Mouse (Mus musculus) liver, adult (tissue): ENCODE measurements at regions not wholly inside any gene's neighbourhood (a gene's known extent, or its start where the extent isn't known, plus 50 kb on each side); places are given as distances from the start of the nearest gene placed in this dataset.

Source experiments
- GATA4 ChIP-seq: IDR thresholded peaks from 2 replicates; pipeline ENCODE4 v1.6.1; 2014; ENCODE audit warnings: mild to moderate bottlenecking, low read length; ENCODE audit not compliant: insufficient replicate concordance

GRCm38 (mm10) chr4:81970472-81970871 lies 527.9 kb upstream of the Mpdz start:
- no peak for TF ChIP-seq GATA4

- no peak for TF ChIP-seq GATA4
Measured at GRCm38 (mm10) chr4:81969621-81970115, 527.1 kb upstream of the Mpdz start.

DNA sequence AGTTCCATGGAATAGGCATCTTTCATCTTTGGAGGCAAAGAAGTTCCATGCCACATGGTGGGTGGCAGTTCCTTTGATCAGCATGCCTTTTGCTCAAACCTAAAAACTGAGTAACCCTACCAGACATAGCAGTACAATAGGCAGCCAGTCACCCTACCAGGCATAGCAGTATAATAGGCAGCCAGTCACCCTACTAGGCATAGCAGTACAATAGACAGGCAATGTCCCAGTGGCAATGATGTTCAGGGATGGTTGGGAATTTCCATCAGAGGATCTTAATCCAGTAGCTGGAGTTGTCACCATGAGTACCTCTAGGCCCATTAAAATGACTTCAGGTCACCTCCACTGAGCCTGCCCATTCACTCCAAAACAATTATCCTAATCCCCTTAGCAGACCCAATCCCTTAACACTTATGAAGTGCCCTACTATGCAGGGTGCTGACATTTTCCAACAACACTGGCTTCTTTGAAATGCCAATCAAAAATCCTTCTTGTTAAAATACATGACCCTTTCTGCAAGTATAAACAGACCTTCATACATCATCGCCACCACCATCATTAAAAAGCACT lies 523.5 kb upstream of the Mpdz start:
- no peak for TF ChIP-seq GATA4

DNA sequence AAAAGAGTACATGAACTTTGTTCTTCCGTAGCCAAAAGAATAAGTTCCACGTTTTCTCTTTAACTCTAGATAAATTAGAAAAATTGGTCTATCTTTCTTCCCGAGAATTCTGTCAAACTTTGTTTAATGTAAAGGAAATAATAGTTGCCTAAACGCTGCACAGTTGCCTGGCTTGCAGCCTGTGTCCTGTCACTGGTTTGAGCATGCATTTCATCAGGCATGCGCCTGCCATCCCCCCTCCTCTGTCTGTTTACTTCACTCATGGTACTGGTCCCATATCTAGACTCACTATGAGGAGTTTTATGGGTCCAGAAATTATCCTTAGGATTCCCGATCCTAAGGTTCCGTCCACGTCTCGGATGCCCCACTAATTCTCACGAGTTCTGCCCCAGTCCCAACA lies 520.5 kb upstream of the Mpdz start:
- TF ChIP-seq GATA4, result no peak

DNA sequence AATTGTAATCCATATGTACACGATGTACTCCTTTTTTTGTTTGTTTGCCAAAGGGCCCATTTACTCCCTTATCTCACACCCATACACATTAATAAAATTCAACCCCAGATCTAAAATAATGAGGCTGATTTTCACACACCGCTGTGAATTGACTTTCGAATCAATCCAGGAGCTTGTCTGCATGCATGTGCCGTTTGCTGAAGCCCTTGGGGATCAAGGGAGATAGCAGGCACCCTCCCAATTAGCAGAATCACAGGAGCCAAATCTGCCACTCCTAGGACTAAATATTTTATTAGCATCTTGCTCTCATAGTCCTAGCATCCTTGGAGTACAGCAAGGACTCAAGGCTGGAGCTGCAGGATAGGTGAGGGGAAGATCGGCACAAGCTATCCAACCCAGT lies 520.0 kb upstream of the Mpdz start:
- TF ChIP-seq GATA4, result no peak

- TF ChIP-seq GATA4, result no peak
Measured at GRCm38 (mm10) chr4:81960552-81961534, 518.2 kb upstream of the Mpdz start.

GRCm38 (mm10) chr4:81956926-81957694 lies 514.5 kb upstream of the Mpdz start:
- no peak for TF ChIP-seq GATA4

GRCm38 (mm10) chr4:81953023-81953422 lies 510.4 kb upstream of the Mpdz start:
- no peak for TF ChIP-seq GATA4

DNA sequence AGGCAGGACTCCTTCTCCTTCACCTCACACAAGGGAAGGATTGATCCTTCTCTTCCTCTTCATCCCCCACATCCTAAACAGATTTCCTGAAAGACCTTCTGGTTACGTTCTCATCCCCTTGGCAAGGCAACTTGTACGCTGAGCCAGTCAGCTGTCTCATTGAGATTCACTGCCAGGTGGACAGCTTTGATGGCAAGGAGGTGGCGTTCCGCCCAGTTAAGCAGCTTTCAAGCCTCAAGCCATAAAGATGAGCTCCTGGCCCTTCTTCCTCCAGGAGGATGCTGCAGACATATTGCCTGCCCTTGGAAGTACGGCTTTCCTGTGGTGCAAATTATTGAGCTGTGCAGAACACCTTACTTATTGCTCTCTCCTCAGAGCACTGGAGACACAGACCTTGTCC lies 494.8 kb upstream of the Mpdz start:
- TF ChIP-seq GATA4, result no peak

DNA sequence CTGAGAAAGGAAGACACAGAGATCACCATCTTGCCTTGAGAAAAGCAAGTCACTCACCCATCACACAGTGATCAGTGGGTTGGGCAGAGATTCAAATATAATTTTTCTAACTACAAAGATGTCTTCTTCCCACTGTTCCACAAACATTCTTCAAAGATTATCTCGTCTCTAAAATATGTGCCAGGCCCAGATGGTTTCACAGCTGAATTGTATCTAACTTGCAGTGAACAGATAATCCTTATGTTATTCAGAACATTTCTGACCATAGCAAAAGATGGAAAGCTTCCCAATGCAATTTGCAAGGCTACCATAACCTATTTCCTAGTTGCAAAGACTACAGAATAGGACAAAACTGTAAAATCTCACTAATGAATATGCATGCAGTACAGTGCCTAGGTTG lies 488.3 kb upstream of the Mpdz start:
- TF ChIP-seq GATA4, result no peak

DNA sequence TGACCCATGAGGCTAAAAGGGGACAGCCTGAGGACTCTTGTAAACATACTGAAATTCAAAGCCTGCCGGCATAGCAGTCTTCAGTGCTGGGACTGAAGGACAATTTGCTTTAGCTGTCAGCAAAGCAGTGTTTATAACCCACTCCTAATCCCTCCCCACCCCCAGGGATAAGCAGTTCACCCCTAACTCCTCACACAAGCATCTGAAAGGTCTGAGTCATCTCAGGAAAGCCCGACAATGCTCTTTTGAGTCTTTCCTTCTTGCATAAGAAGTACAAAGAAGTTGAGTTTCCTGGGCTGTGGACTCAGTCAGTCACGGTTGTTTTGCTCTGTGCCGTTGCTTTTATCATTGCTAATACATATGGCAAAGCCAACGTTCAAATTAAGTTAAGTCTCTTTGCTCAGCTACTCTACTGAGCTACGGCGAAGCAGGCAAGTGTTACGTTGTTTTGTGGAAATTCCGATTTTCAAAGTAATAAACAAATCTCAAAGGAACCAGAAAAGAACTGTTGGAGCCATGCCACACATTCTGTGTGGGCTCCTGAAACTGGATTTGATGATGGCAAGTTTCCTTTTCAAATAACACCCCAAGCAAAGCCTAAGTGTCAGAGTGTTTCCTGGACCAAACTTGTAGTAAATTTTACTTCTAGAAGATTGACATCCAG lies 486.1 kb upstream of the Mpdz start:
- TF ChIP-seq GATA4, result no peak

GRCm38 (mm10) chr4:81927176-81927714 lies 484.6 kb upstream of the Mpdz start:
- no peak for TF ChIP-seq GATA4

DNA sequence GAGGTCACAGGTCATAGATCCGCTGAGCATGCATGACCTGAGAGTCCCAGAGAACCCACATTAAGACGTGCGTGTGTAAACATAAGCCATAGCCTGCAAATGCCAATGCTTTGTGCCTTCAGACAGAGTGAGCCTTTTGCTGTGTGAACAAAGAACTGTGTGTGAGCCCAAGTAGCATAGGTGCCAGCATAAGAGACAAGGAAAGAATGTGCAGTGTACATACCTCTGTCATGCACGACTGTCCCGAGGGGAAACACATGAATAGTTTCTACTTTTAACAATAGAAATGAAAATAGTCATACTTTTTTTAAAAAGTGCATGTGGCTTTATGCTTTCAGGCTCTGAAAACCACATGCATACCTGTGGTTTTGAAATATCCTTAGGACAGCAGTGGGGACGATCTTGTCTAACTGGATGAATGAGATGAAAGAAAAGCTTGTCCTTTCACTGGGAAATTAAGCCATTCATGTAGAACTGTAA lies 484.1 kb upstream of the Mpdz start:
- TF ChIP-seq GATA4, result no peak

DNA sequence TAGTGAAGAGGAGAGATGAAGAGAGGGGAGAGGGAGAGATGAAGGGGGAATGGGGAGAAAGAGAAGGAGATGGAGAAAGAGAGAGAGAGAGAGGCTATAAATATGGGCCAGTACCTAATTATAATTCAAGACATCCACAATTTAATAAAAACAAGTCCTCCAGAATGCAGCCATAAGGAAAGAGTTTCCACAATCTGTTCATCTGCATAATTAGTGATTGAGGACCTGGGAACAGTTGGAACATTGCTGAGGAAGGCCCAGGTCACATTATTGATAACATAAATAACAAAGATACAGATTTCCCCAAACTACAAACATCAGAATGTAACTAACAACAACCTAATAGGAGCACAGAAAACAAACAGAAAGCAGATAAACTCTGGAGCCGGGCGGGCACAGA lies 483.0 kb upstream of the Mpdz start:
- no peak for TF ChIP-seq GATA4

DNA sequence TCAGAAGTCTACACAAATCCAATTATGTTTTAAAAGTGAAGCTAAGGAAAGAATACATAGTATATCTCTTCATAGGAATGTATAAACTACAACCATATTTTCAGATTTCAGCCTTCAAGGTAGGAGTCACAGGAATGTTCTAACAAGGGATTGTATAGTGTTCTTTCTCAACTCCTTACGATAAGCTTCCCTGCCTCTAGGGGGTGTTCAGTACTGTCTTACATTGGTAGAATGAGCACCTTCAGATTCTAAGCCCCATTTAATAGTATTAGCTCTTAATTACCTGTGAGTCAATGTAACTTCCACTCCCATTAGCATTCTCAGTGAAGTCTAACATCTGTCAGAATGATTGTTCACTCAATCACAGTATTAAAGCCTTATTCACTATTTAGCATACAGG lies 481.5 kb upstream of the Mpdz start:
- no peak for TF ChIP-seq GATA4
